Mouse (Mus musculus) megakaryocyte, adult 5-6 weeks (primary cell): ENCODE data around the gene Rhbg. TPM values are rescaled to one million over a fixed set of nuclear protein-coding genes. Genes with fewer than 3 reads are reported as not detected.

ENCODE experiments used
- ATAC-seq: 2 replicates; pipeline ENCODE4 v1.8.0; 2016; ENCODE audit warnings: mild to moderate bottlenecking, inconsistent platforms; ENCODE audit not compliant: poor library complexity, severe bottlenecking
- total RNA-seq, 2 experiments: library from RNA; stranded (forward) in 1 of 2; stranded (reverse) in 1 of 2; fragments of 153-499, 151-499 nt in 1 of 2; fragments of 221-1000, 200-1000 nt in 1 of 2; gene quantifications; 2 replicates each; pipeline versions ENCODE4 v1.2.3 to v1.2.4; 2015 to 2017

The Rhbg gene
- total RNA-seq, 2 experiments from 2014 or later = not detected

DNA sequence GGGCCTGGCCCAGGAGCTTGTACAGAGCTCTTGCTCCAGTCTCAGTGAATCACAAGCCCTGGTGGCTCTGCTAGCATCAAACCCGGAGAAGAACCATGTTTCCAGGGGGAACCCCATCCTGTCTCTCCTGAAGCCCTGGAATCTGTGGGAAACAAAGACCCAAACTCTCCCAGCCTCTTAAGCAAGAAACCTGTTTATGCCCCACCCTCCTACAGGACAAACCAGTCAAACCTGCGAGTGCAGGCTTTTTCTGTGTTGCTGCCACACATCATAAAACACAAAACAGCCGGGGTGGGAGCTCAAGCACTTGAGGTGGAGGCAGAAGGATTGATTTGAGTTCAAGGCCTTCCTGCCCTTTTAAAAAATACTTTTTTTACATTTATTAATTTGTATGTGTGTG is 7.8 kb upstream of the Rhbg start:
- no peak for ATAC-seq

GRCm38 (mm10) chr3:88256382-88256781 is 1.9 kb upstream of the Rhbg start:
- ATAC-seq = no peak

DNA sequence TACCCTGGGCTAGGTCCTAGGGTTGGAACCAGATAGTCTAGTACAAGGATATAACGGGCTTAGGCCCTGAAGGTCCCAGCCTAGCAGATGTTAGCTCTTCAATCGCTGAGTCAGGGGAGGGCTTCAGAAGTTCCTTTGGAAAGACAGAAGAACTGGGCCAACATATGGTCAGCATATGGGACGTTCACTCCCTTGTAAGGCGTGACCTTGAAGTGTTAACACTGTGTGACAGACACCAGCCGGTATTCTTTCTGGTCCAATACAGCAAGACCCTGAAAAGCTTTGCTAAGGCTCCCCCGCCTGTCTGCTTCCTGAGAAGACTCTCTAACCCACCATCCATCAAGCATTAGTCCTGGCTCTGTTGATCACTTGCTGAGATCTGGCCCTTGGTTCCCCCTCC is 1.4 kb upstream of the Rhbg start:
- ATAC-seq = no peak

DNA sequence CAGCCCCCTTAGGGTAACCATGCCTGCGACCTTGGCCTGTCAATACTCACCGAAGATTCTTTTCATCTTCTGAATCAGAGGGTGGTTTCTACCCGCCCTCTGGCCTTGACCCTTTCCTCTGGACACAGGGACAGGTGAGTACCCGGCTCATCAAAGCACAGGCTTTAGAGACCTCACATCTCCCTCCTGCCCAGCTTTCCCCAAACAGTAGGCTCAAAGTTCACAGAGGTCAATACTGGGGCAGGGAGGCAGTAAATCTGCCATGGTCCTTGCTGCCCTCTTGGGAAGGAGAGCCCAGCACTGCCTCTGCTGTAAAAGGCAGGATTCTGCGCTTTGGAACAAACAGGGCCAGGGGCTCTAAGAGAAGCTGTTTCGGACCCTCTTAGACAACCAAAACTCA is 1.8 kb downstream of the Rhbg start:
- no peak for ATAC-seq

DNA sequence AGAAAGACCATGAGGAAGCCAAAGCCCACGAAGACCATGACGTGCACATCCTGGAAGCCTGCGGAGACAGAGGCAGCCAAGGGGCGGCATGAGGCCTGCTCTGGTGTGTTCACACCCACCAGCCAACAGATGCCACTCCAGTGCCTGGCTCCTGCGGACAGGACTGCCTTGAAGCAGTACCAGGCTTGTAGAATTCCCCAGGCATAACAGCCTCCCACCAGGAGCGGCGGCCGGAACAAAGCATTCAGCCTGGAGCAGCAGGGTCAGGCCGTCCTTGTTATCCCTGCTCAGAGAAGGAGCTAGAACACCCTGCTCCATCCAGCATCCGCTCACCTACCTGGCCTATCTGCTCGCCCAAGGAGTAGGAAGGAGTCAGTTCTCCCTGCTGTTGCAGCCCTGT is 6.1 kb downstream of the Rhbg start:
- ATAC-seq = no peak

DNA sequence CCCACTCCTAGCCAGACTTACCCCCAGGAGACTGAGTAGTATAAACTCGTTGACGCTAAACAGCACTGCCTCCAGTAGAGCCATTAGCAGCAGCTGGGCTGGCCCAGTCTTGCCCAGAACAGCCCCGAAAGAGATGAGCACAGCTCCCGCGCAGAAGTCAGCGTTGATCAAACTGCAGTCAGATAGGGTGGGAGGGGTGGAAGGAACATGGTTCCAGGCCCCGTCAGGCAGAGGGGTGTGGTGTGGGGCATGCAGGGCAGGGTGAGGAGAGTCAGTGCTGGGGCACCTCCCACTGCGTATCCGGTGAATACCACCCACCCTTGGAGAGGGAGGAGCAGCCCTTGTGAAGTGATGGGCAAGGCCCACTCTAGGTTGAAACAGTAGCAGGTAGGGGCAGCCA is 6.8 kb downstream of the Rhbg start:
- no peak for ATAC-seq

DNA sequence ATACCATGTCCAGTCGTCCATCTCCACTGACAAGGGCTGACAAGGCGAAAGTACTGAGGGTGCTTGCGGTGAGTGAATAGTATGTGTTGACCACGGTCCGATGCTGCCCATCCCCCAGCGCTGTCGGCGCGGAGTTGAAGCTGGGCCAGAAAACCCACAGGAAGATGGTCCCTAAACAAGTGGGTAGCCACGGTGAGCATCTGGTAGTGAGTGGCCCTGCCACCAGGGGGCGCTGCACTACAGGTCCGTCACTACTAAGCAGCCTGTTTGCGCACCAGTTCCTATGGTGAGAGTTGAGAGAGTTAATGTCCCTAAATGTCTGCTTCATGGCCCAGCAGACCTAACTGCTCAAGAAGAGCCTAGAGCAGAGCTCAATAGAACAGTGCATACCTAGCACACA is 8.7 kb downstream of the Rhbg start:
- peak; percentile 68 for ATAC-seq

DNA sequence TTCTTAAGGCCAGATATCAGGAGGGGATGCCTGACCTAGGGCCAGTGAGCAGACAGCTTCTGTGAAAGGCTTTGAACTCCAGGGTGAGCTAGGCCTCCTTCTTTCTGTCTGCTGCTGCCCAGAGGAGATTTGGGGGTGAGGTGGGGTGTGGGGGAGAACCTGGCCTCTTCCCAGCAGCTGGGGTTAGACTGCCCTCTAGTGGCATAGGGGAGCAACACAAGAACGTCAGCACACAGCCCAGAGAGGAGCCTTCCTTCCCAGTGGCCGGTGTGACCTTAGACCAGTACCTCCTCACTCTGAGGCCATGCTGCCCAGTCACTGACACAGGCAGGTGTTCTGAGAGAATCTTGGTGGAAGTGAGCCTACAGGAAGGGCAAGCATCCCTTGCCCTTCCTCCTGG is 10.4 kb downstream of the Rhbg start:
- peak; percentile 58 for ATAC-seq

DNA sequence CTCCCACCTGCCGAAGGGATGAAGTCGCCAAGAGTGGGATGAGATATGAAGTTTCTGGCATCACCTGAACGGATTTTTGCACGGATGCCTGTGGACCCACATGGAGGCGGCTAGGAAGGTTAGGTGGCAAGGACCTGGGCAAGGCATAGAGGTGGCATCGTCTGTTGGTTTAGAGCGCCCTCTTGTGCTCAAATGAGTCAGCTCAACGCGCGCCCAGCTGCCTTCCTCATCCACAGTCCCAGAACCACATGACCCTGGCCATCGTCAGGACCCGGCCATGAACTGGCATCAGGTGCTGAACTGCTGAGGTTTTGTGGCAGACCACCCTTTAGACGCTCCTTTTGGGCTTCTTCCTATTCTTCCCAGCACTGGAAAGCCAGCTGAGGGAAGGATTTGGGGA is 12.0 kb downstream of the Rhbg start:
- peak; percentile 57; the same call in 1 of the 2 replicates for ATAC-seq

DNA sequence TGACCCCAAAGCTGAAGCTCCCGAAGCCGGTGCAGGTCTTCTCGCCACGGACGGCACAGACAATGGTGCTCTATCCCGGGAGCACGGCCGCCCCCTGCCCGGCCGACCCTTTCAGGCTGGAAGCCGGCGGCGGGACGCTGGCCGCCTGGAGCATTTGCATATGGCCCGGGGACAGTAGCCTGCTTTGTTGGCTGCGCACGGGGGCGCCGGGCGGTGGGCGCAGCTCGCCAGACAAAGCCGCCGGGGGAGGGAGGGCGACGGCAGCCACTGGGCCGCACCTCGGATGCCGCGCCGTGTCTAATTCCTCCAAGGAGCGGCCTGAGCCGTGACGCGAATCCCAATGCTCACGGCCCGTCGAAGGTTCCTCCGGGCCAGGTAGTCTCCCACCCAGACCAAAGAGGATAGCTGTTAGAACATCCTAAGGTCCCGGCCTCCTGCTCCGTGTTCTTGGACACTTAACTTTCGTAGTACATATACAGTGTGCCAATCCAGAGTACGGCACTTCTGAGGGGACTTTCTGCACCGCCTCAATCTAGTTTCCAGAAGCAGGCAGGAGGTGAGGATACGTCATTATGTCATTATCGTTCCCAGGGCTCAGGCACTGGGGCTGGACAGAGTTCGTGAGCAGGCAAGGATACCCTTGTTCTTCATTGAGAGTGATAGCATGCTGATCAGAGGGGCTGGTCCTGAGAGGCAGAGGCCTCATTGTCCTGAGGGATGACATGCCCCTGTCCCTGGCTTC is 13.3 kb downstream of the Rhbg start:
- no peak for ATAC-seq

DNA sequence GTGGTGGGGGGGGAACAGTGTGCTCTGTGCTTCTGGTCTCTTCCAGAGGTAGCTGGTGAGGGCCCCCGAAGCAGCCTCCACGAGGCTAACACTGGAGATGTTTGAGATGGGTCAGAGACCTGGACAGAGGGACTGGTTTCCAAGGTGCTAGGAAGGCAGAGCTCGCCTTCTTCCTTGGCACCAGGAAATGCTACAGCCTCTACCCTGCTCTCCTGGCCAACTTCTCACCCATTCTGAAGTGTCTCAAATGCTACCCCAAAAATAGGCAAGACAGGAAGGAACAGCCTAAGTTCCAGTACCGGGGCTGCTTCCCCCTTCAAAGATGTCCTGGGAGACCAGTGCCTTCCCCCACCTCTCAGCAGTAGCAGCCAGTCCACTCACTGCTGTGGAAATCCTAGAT is 15.1 kb downstream of the Rhbg start:
- no peak for ATAC-seq

DNA sequence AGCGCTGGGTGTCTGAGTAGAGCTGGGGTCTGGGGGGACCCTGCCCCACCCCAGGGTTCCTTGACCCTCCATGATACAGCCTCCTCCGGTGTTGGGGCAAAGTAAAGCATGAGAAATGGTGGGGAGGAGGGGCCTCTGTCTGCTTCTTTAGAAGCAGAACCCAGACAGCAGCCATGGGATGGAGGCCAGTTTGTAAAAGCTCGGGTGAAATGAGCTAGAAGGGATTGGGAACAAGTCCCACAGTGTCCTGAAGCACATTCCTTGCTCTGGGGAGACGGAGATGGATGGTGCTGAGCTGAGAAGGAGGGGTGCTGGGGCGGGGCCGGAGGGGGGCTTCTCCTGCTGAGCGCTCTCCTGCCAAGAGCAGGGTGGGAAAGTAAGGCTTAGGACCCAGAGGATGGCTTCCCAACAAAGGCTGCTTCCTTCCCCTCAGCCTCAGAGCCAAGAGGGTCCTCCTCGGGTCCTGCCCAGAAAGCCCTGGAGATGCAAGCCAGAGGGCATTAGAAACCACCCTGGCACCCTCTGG is 15.6 kb downstream of the Rhbg start:
- ATAC-seq = no peak

- peak; percentile 76 for ATAC-seq
Observed at GRCm38 (mm10) chr3:88237556-88238194, 16.8 kb downstream of the Rhbg start.

DNA sequence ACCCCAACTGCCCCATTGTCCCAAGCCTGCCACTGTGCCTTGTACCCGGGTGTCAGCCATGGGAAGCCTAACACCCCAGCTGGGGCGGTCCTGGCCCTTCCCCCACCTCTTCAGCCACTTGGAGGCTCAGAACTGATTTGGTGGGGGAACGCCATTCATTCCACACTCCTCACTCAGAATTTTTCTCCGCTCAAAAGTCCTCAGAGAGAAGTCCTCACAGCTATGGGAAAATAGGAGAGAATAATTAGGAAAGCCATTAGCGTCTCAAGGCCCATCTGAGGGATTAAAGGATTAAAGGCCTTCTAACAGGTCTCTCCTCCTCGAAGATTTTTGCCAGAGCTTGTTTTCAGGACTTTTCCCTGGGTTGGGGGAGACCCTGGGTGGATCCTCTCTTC is 17.4 kb downstream of the Rhbg start:
- ATAC-seq = no peak

GRCm38 (mm10) chr3:88235616-88236015 is 18.9 kb downstream of the Rhbg start:
- ATAC-seq = no peak

DNA sequence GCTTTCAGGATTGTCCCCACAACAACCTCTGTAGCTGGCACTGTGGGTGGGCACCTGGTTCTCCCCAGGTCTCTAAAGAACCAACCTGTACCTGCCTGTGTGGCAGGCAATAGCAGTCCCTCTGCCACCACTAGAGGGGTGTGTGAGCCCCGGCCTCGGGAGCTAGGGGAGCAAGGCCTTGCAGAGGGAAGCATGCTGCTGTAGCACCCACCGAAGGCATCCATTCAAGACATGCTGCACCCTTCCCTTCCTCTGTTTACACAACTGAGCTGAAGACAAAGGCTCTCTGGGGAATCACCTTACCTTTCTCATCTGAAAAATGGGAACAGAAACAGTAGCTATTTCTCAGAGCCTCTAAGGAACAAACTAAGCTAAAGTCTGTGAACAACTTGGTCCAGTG is 19.3 kb downstream of the Rhbg start:
- ATAC-seq = no peak

DNA sequence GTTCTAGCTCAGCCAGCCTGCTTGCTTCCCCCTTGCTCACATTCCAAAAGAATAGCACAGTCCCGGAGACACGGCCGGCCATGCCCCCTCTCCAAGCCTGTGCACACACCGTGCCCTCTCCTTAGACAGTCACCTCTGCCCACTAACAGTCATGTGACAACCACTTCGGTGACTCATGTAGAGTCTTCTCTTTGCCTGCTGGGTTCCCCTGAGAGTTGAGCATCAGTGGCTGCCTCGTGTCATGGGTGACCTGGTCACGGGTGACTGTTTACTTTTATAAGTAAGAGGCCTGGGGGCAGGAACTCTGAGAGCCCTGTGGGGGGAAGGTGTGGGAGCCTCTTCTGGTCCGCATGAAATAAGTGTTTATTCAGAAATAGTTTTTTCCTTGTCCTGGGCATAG is 20.5 kb downstream of the Rhbg start:
- no peak for ATAC-seq

DNA sequence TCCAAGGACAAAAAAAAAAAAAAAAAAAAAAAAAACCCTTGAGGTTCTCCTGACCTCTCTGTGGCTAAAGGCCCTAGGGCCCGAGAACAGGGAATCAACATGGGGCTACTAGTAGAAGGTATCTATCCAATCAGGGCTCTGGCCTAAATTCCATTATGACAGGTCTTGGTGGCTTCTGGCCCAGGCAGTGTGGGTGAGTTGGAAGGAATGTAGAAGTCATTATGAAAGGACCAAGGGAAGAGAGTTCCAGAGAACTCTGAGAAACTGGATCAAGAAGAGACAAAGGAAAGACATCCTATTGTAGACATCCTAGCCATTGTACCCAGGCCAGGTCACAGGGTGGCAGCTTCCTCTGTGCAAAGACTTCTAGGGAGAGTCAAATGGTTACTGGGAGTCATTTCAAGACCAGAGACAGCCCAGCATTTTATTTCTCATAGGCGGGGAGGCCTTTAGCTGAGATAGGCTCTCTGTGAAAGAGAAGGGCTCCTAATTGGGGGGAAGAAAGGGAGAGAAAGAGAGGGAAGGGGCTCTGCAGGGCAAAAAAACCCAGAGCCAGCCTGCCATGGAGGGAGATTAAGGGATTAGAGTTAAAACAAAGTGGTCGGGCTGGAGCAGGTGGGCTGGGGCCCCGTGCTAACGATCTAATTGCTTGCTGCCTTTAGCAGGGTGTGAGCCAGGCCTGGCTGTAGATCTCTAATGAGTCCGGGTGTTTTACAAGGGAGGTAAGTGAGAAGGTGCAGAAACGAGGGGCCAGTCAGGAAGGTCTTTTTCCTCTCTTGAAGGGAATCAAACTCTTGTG is 21.5 kb downstream of the Rhbg start:
- no peak for ATAC-seq

DNA sequence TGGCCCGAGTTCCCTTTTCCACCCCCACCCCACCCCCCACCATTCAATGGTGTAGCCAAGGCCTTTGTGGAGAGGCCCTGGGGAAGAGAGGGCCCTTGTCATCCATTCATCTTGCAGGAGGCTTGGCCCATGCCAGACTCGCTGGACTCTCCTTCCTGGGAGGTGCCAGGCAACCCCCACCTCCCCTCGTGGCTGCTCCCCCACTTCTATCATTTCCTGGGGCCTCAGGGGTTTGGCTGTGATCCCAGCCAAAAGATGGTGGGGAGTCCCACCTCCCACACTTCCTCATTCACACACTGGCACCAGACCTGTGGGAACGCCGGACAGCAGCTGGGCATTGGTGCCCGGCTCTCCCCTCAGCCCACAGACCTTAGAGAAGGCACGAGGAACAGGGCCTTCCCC is 22.2 kb downstream of the Rhbg start:
- ATAC-seq = no peak

DNA sequence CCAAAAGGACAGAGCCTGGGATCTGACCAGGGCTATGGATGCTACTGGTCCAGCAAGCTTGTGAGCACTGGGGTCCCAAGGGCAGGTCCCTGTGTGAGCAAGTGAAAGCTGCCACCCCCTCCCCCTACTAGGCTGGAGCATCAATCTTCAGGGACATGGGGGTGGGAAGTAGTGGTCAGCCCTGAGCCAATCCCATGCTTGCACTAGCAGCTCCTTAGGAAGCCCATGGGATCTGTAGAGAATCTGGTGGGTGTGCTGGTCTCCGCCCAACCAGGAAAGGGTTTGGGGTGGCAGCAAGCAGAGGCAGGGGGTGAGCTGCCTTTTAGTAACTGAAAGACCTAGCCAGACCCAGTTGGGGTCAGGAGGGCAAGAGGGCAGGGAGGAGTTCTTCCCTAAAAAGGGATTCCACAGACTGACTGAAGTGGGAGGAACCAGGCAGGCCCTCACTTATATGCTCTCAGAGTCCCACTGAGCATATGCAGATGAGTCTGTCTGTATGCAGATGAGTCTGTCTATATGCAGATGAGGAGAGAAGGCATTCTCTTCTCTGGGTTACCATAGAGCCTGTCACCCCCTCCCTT is 23.4 kb downstream of the Rhbg start:
- ATAC-seq = no peak

GRCm38 (mm10) chr3:88230262-88231047 is 24.1 kb downstream of the Rhbg start:
- ATAC-seq = no peak
